Mouse (Mus musculus) spleen, adult 2 months (tissue): ENCODE results near the gene Mipol1.

Experiments used
- CTCF ChIP-seq: fragments of 200-500 bp; IDR thresholded peaks from 2 replicates; pipeline ENCODE4 v1.5.1; 2011; ENCODE audit warnings: mild to moderate bottlenecking, inconsistent platforms; ENCODE audit not compliant: insufficient read depth, insufficient read length, insufficient replicate concordance; ENCODE audit errors: extremely low read depth
- POLR2A ChIP-seq: fragments of 200-500 bp; IDR thresholded peaks from 2 replicates; pipeline ENCODE4 v1.6.1; 2011; ENCODE audit warnings: low read depth, low read length, inconsistent platforms

- TF ChIP-seq CTCF = no peak
- no peak for TF ChIP-seq POLR2A
Observed at GRCm38 (mm10) chr12:57186126-57186525, 44.1 kb upstream of the Mipol1 start.
